ENCODE assay signal across 10 mouse cellular contexts in genomic region chr6:101251160-101251559, GRCm38 (mm10).
A peak's percentile ranks its signal among the peaks of the same experiment; 100 is the strongest.
DNase-seq lines count a peak whose midpoint lies in the region; ATAC-seq and TF ChIP-seq lines count a peak whose summit lies in the region.
"Had no signal": no experiment of that assay in that cellular context is flagged by ENCODE, and none has a peak within 500 bp of the region (broad histone marks: within the 10 kb centered on the region; RNA-seq: fewer than 3 reads in every experiment).

No protein-coding gene starts in this region.

- peaks cover 47% of the 10 kb centered on the region for H3K4me1 ChIP-seq in kidney, embryonic 15.5 days

- TF ChIP-seq POLR2A in brain, embryonic 14.5 days (IDR thresholded peaks at IDR 0.05; ENCODE audit: borderline replicate concordance, extremely low read depth, insufficient read depth, insufficient read length, poor library complexity, severe bottlenecking), result no peak

- peak; percentile 21 for DNase-seq in kidney, adult 11 months
- no peak for DNase-seq in kidney, adult 9 months
- peak; percentile 51 for DNase-seq in brain, embryonic 14.5 days (ENCODE audit: low read depth)
- peak; percentile 65 for DNase-seq in mesoderm, embryonic 11.5 days (ENCODE audit: low read depth, low spot score)
- DNase-seq in left cerebral cortex, postnatal 14 days (ENCODE audit: low spot score in 2 of 2), result no peak
- DNase-seq in cerebellum, postnatal 4 days (ENCODE audit: low spot score in 2 of 2), result no peak
- DNase-seq: cerebellum, postnatal 25 days had no signal

- peak overlapping the region; percentile 68 for H3K27ac ChIP-seq in kidney, embryonic 15.5 days
- H3K27ac ChIP-seq: liver, embryonic 14.5 days had no signal

- intact Hi-C loops in left cerebral cortex, postnatal 14 days (cut with DNase I), result loop anchor here (10.0 kb wide), 1 partner anchor 576 kb away; the partner anchor contains the start of gene Shq1

- WGBS in kidney, embryonic 15.5 days, result 36% methylated on average over 5 of the region's 5 CpGs

- no peak overlapping the region for H3K4me3 ChIP-seq in kidney, embryonic 15.5 days (replicated peaks)

- ATAC-seq in kidney, embryonic 15.5 days (replicated peaks; ENCODE audit: low FRiP score), result peak; percentile 67
- ATAC-seq in cerebellum, adult (ENCODE audit: insufficient number of reproducible peaks, low FRiP score, low TSS enrichment), result no peak

- no peaks in the 10 kb centered on the region for H3K27me3 ChIP-seq in kidney, embryonic 15.5 days

- TF ChIP-seq CTCF in brain, embryonic 14.5 days (IDR thresholded peaks at IDR 0.05; ENCODE audit: borderline replicate concordance, extremely low read depth, insufficient read depth, insufficient read length), result no peak

- H3K36me3 ChIP-seq in kidney, embryonic 15.5 days, result no peaks in the 10 kb centered on the region

- no peak overlapping the region for H3K4me2 ChIP-seq in kidney, embryonic 15.5 days

- H3K9ac ChIP-seq in kidney, embryonic 15.5 days, result no peak overlapping the region
- H3K9ac ChIP-seq: liver, embryonic 14.5 days had no signal

- no peaks in the 10 kb centered on the region for H3K9me3 ChIP-seq in kidney, embryonic 15.5 days (replicated peaks)

Comparison
In these comparisons a context has a peak if more than half of its experiments do, and no peak if none do; other contexts are left out.
1. DNase-seq: peak in kidney, adult 11 months (single experiment), brain, embryonic 14.5 days (single experiment) and mesoderm, embryonic 11.5 days (single experiment); none in kidney, adult 9 months (single experiment), left cerebral cortex, postnatal 14 days (0 of 2) and cerebellum, postnatal 4 days (0 of 2).